Mouse (Mus musculus): ENCODE measurements around the gene Gm7978.
"Not testable (repeated sequence)": the region's sequence is repeated elsewhere in the genome, so short reads cannot be mapped to it uniquely, and the experiment has no call there.

Gm7978 gene

DNA sequence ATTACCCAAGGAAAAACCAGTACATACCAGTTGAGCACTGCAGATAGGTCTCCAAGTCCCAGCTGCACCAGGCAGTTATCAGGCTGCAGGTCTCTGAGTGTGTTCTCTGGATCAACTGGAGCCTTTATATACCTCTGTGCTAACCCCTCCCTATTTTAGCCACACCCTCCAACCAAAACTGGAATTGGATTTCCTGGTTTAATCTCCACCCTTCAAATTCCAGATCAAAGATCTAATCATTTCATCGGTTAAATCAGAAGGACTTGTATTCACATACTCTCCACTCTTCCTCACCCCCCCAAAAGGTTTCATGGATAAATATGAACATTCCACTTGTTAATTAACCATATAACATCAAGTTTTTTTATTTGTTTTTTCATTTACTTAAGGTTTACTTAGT, at the start of gene Gm7978:
Gene Gm7978, minus strand, starts transcription at position 101 of the 400 bp plus-strand sequence.
- TF ChIP-seq GATA4 (IDR thresholded peaks at IDR 0.05; ENCODE audit: insufficient replicate concordance, low read length), result not testable (repeated sequence)

GRCm38 (mm10) chr5:95775690-95776089, 39.7 kb upstream of the Gm7978 start, which contains the start of gene E330014E10Rik:
Gene E330014E10Rik, plus strand, starts transcription at chr5:95775990.
- not testable (repeated sequence) for TF ChIP-seq GATA4 (IDR thresholded peaks at IDR 0.05; ENCODE audit: insufficient replicate concordance, low read length)

DNA sequence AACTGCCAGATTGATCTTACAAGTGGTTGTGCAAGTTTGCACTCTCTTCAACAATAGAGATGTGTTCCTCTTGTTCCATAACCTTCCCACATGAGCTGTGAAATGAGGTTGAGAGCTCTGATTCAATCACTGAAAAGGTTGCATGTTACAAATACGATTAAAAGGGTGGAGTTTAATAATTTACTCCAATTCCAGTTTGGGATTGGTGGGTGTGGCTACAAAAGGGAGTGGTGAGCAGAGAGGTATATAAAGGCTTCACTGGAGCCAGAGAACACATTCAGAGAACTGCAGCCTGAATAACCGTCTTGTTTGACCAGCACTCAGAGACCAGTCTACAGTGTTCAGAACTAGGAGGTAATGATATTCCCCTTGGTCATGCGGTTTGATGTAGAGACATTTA, 5.7 kb upstream of the Gm7978 start, which contains the start of gene Gm7982:
Gene Gm7982, plus strand, starts transcription at position 301 of the 400 bp plus-strand sequence.
- not testable (repeated sequence) for TF ChIP-seq GATA4 (IDR thresholded peaks at IDR 0.05; ENCODE audit: insufficient replicate concordance, low read length)
